Mouse (Mus musculus) ES-Bruce4 (cell line): ENCODE results near the gene Psen2. TPM values are rescaled to one million over a fixed set of nuclear protein-coding genes. Genes with fewer than 3 reads are reported as not detected.

Experiments
- H3K27ac ChIP-seq: 2 replicates; pipeline ENCODE4 v1.5.1; 2012; ENCODE audit warnings: low read length, inconsistent platforms; ENCODE audit not compliant: insufficient read depth
- H3K27me3 ChIP-seq: 2 replicates; pipeline ENCODE4 v1.6.1; 2012; ENCODE audit warnings: mild to moderate bottlenecking, low read length, inconsistent platforms; ENCODE audit not compliant: control insufficient read depth, poor library complexity, insufficient read depth, severe bottlenecking
- H3K36me3 ChIP-seq: 2 replicates; pipeline ENCODE4 v1.6.1; 2012; ENCODE audit warnings: inconsistent platforms, mild to moderate bottlenecking, low read length, moderate library complexity; ENCODE audit not compliant: control insufficient read depth, poor library complexity, insufficient read depth, severe bottlenecking
- H3K4me1 ChIP-seq: one replicate; pipeline ENCODE4 v1.8.1; 2011; ENCODE audit warnings: low read length; ENCODE audit not compliant: control insufficient read depth, insufficient read depth
- H3K4me3 ChIP-seq: 2 replicates; pipeline ENCODE4 v1.5.1; 2011; ENCODE audit warnings: low read depth, mild to moderate bottlenecking, low read length
- H3K9ac ChIP-seq: 2 replicates; pipeline ENCODE4 v1.6.1; 2012; ENCODE audit warnings: low read depth, mild to moderate bottlenecking, inconsistent platforms; ENCODE audit not compliant: poor library complexity, severe bottlenecking
- H3K9me3 ChIP-seq: replicated peaks from 2 replicates; pipeline ENCODE4 v1.6.1; 2012; ENCODE audit warnings: mild to moderate bottlenecking, low read length, inconsistent platforms; ENCODE audit not compliant: control insufficient read depth, poor library complexity, insufficient read depth, severe bottlenecking
- CTCF ChIP-seq: IDR thresholded peaks from one replicate; pipeline ENCODE4 v1.8.1; 2011; ENCODE audit warnings: low read depth, low read length
- EP300 ChIP-seq: IDR thresholded peaks from 2 replicates; pipeline ENCODE4 v1.6.1; 2011; ENCODE audit warnings: low read depth, low read length; ENCODE audit not compliant: insufficient read depth
- POLR2A ChIP-seq: IDR thresholded peaks from one replicate; pipeline ENCODE4 v1.8.1; 2011; ENCODE audit warnings: low read length; ENCODE audit not compliant: insufficient read depth
- polyA plus RNA-seq: library from polyadenylated mRNA; stranded (reverse); fragments of >200 nt; gene quantifications from 2 replicates; pipeline ENCODE4 v1.2.4, GENCODE M21; 2011; ENCODE audit warnings: low read depth; ENCODE audit not compliant: missing spikeins, insufficient read depth, insufficient read length

The Psen2 gene
- polyA plus RNA-seq, 1 experiment: 11.7 TPM

GRCm38 (mm10) chr1:180196508-180196907 is 66.7 kb downstream of the Psen2 start:
- Histone ChIP-seq H3K4me3 (no peak overlapping the region), H3K9ac (no peak overlapping the region; the same call in 1 of the 2 replicates), H3K36me3 (no peaks in the 10 kb centered on the region), H3K4me1 (no peaks in the 10 kb centered on the region), H3K27ac (no peak overlapping the region), H3K27me3 (no peaks in the 10 kb centered on the region), H3K9me3 (no peaks in the 10 kb centered on the region)
- TF ChIP-seq EP300 (no peak), CTCF (no peak), POLR2A (no peak)

- Histone ChIP-seq H3K9ac (peak overlapping the region; percentile 38), H3K4me3 (peak overlapping the region; percentile 73), H3K27ac (no peak overlapping the region), H3K27me3 (no peaks in the 10 kb centered on the region), H3K36me3 (no peaks in the 10 kb centered on the region), H3K4me1 (no peaks in the 10 kb centered on the region), H3K9me3 (no peaks in the 10 kb centered on the region)
- TF ChIP-seq EP300: no peak
- TF ChIP-seq CTCF: no peak
- TF ChIP-seq POLR2A: peak; percentile 69
These were observed 67.4 kb downstream of the Psen2 start for GRCm38 (mm10) chr1:180195703-180196381.

GRCm38 (mm10) chr1:180194781-180195471 is 68.3 kb downstream of the Psen2 start:
- Histone ChIP-seq H3K9ac (no peak overlapping the region), H3K4me1 (no peaks in the 10 kb centered on the region), H3K9me3 (no peaks in the 10 kb centered on the region), H3K36me3 (no peaks in the 10 kb centered on the region), H3K27me3 (no peaks in the 10 kb centered on the region), H3K4me3 (peak overlapping the region; percentile 73), H3K27ac (no peak overlapping the region)
- TF ChIP-seq POLR2A: no peak
- TF ChIP-seq CTCF: no peak
- no peak for TF ChIP-seq EP300

GRCm38 (mm10) chr1:180194048-180194447 is 69.2 kb downstream of the Psen2 start:
- Histone ChIP-seq H3K36me3 (no peaks in the 10 kb centered on the region), H3K27ac (no peak overlapping the region), H3K27me3 (no peaks in the 10 kb centered on the region), H3K9me3 (no peaks in the 10 kb centered on the region), H3K4me1 (no peaks in the 10 kb centered on the region), H3K4me3 (no peak overlapping the region), H3K9ac (no peak overlapping the region)
- no peak for TF ChIP-seq CTCF
- TF ChIP-seq EP300: no peak
- no peak for TF ChIP-seq POLR2A

- Histone ChIP-seq H3K27ac (no peak overlapping the region), H3K4me1 (no peaks in the 10 kb centered on the region), H3K9me3 (no peaks in the 10 kb centered on the region), H3K27me3 (no peaks in the 10 kb centered on the region), H3K4me3 (no peak overlapping the region), H3K36me3 (no peaks in the 10 kb centered on the region), H3K9ac (no peak overlapping the region)
- no peak for TF ChIP-seq CTCF
- no peak for TF ChIP-seq EP300
- TF ChIP-seq POLR2A: no peak
These were observed 69.8 kb downstream of the Psen2 start for GRCm38 (mm10) chr1:180193391-180193935.

GRCm38 (mm10) chr1:180192866-180193265 is 70.4 kb downstream of the Psen2 start:
- Histone ChIP-seq H3K9ac (no peak overlapping the region), H3K36me3 (no peaks in the 10 kb centered on the region), H3K27me3 (no peaks in the 10 kb centered on the region), H3K4me3 (no peak overlapping the region), H3K9me3 (no peaks in the 10 kb centered on the region), H3K4me1 (no peaks in the 10 kb centered on the region), H3K27ac (no peak overlapping the region)
- TF ChIP-seq POLR2A (no peak), CTCF (no peak), EP300 (no peak)
